Mouse (Mus musculus) G1E (cell line): ENCODE measurements at regions not wholly inside any gene's neighbourhood (a gene's known extent, or its start where the extent isn't known, plus 50 kb on each side); places are given as distances from the start of the nearest gene placed in this dataset.

Experiments
- CTCF ChIP-seq: IDR thresholded peaks from 2 replicates; pipeline ENCODE4 v1.5.1; 2012; ENCODE audit warnings: low read depth, low read length, inconsistent platforms, mixed read lengths
- GATA1 ChIP-seq: IDR thresholded peaks from 2 replicates; pipeline ENCODE4 v1.6.1; 2012; ENCODE audit warnings: borderline replicate concordance, low read length, inconsistent platforms, mixed read lengths
- POLR2AphosphoS5 ChIP-seq: IDR thresholded peaks from 2 replicates; pipeline ENCODE4 v1.6.1; 2012; ENCODE audit warnings: low read depth, low read length, inconsistent platforms; ENCODE audit not compliant: insufficient replicate concordance

DNA sequence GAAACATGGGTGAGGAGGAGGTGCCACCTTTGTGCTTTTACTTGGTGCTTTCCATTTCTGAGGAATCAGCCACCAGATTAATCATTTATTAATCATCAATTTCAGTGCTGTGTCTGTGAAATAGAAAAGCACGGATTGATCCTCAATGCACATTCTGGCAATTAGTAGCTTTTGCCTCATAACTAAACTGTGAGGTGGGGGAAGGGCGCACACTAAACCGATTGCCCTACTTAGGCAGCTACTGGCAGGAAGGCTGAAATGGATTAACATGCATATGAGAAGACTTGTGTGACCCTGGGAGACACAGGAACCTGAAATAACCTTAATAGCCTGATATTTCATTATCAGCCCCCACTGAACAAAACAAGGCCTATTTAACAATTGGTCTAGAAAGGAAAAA is 581.5 kb upstream of the Tbl1xr1 start:
- TF ChIP-seq CTCF (no peak), POLR2AphosphoS5 (no peak), GATA1 (no peak)
